Mouse (Mus musculus) CH12.LX (cell line): ENCODE data around the gene Herc6. TPM values are rescaled to one million over a fixed set of nuclear protein-coding genes. Genes with fewer than 3 reads are reported as not detected.
A peak's percentile ranks its signal among the peaks of the same experiment; 100 is the strongest.

Source experiments
- DNase-seq: peaks from one replicate; pipeline ENCODE4 v3.0.0-alpha.2; 2013; ENCODE audit errors: extremely low read depth
- H3K27ac ChIP-seq: 2 replicates; pipeline ENCODE4 v1.5.1; 2012; ENCODE audit warnings: low read depth, mild to moderate bottlenecking, control low read depth, moderate library complexity; ENCODE audit not compliant: insufficient read depth
- H3K27me3 ChIP-seq: replicated peaks from 2 replicates; pipeline ENCODE3; 2012; ENCODE audit warnings: inconsistent platforms
- H3K36me3 ChIP-seq, 2 experiments: replicated peaks in 1 of 2; 2 replicates each; pipeline versions ENCODE3 to v1.6.1; 2012; ENCODE audit warnings: inconsistent platforms in 1 of 2, low read length in 1 of 2, mild to moderate bottlenecking in 1 of 2, mixed read lengths in 1 of 2, moderate library complexity in 1 of 2; ENCODE audit not compliant: control insufficient read depth in 1 of 2, insufficient read depth in 1 of 2
- H3K4me1 ChIP-seq, 2 experiments: 2 replicates each; pipeline ENCODE4 v1.6.1; 2012; ENCODE audit warnings: inconsistent platforms in 1 of 2, moderate library complexity in 1 of 2; ENCODE audit not compliant: insufficient read depth in 2 of 2, control insufficient read depth in 1 of 2
- H3K4me2 ChIP-seq: 2 replicates; pipeline ENCODE4 v1.6.1; 2012; ENCODE audit warnings: low read depth, mild to moderate bottlenecking, control low read depth; ENCODE audit not compliant: poor library complexity, insufficient read depth, severe bottlenecking
- H3K4me3 ChIP-seq, 3 experiments: fragments of 150-350 bp in 1 of 3; sonication (generic) in 1 of 3; replicated peaks in 1 of 3; 2 replicates each; pipeline versions ENCODE3 to v1.5.1; 2011 to 2012; ENCODE audit warnings: low read depth in 2 of 3, low read length in 2 of 3, mild to moderate bottlenecking in 2 of 3, moderate library complexity in 2 of 3, control low read depth in 1 of 3, improper control_type of control experiment in 1 of 3, inconsistent platforms in 1 of 3, mixed read lengths in 1 of 3; ENCODE audit not compliant: poor library complexity in 1 of 3
- H3K79me2 ChIP-seq: replicated peaks from 2 replicates; pipeline ENCODE4 v1.6.1; 2012; ENCODE audit warnings: mild to moderate bottlenecking, moderate library complexity; ENCODE audit not compliant: control insufficient read depth, poor library complexity, insufficient read depth, severe bottlenecking; ENCODE audit errors: extremely low read depth
- H3K9ac ChIP-seq: 2 replicates; pipeline ENCODE4 v1.6.1; 2012; ENCODE audit warnings: low read depth, mild to moderate bottlenecking, control low read depth, moderate library complexity; ENCODE audit not compliant: insufficient read depth
- H3K9me3 ChIP-seq: replicated peaks from 2 replicates; pipeline ENCODE3; 2012; ENCODE audit warnings: low read length, inconsistent platforms, mixed read lengths
- CHD1 ChIP-seq: IDR thresholded peaks from 2 replicates; pipeline ENCODE4 v1.6.1; 2012; ENCODE audit warnings: low read depth, low read length, improper control_type of control experiment, inconsistent platforms
- CTCF ChIP-seq, 2 experiments: IDR thresholded peaks in 1 of 2; conservative IDR thresholded peaks in 1 of 2; 2 replicates each; pipeline ENCODE4 v1.5.1; 2011 to 2012; ENCODE audit warnings: low read depth in 2 of 2, low read length in 2 of 2, improper control_type of control experiment in 1 of 2, inconsistent platforms in 1 of 2, mild to moderate bottlenecking in 1 of 2, moderate library complexity in 1 of 2
- dilution Hi-C: fragments of 300-500 bp; cut with MboI; formaldehyde crosslinking; loops from 2 replicates; pipeline ENCODE4 v1.14.3; 2020; ENCODE audit warnings: low sequenced_read_pairs; ENCODE audit not compliant: extremely low pct_unique_long_range_greater_than_20kb, extremely low pct_ligation_motif_present
- in situ Hi-C: fragments of 300-500 bp; cut with MboI; formaldehyde crosslinking; loops from 3 replicates; pipeline ENCODE4 v1.14.3; 2019; ENCODE audit warnings: low sequenced_read_pairs, low pct_ligation_motif_present, low pct_unique_long_range_greater_than_20kb, mixed read lengths
- polyA plus RNA-seq: library from polyadenylated mRNA; unstranded; fragments of >175 nt; gene quantifications from 2 replicates; pipeline ENCODE4 v1.2.1, GENCODE M21; 2012; ENCODE audit warnings: low read depth; ENCODE audit not compliant: insufficient read length
- total RNA-seq, 2 experiments: library from RNA; depleted of rRNA; stranded (reverse); fragments of 300-350 nt in 1 of 2; fragments of >200 nt in 1 of 2; gene quantifications; 2 replicates each; pipeline ENCODE4 v1.2.3; 2012 to 2014

Gene Herc6
- total and polyA plus RNA-seq, 3 experiments = 9.0 to 18.9 (median 14.4) TPM

GRCm38 (mm10) chr6:57711726-57712125, 130.9 kb downstream of the Herc6 start:
- peaks cover 3 to 17% of the 10 kb centered on the region in 2 experiments; a peak in 3 of 4 replicates for H3K4me1 ChIP-seq
- in situ Hi-C loops (no loop called here), dilution Hi-C loops (no loop called here)
- H3K27ac ChIP-seq = no peak overlapping the region
- no peak overlapping the region for H3K9ac ChIP-seq
- no peak overlapping the region for H3K4me3 ChIP-seq
- H3K79me2 ChIP-seq = no peaks in the 10 kb centered on the region
- H3K9me3 ChIP-seq = no peaks in the 10 kb centered on the region
- H3K27me3 ChIP-seq = no peaks in the 10 kb centered on the region
- H3K4me2 ChIP-seq = no peak overlapping the region; the same call in 1 of the 2 replicates
- DNase-seq = no peak
- TF ChIP-seq CTCF (conservative IDR thresholded peaks at IDR 0.05 in 1 of 2, IDR thresholded peaks at IDR 0.05 in 1 of 2; ENCODE audit: low read depth in 2 of 2, low read length in 2 of 2) = 0 out of 4 replicates have a peak, but pooled peaks of 1 of the 2 experiments have one; percentile 18
- no peak for TF ChIP-seq CHD1
- TF ChIP-seq, all 38 proteins: peak for 1
- no peaks in the 10 kb centered on the region for H3K36me3 ChIP-seq

Other genes starting within 250 kb of the Herc6 start
- not detected in 2 replicates for gene Vmn1r17, start 217.3 kb upstream of the Herc6 start, total RNA-seq (2012; rRNA removed)
- gene Vmn1r17, start 217.3 kb upstream of the Herc6 start, total RNA-seq (2014; rRNA removed) = not detected in 2 replicates
- gene Vmn1r17, start 217.3 kb upstream of the Herc6 start, polyA plus RNA-seq = not detected in 2 replicates
- not detected in 2 replicates for gene Vmn1r18, start 185.2 kb upstream of the Herc6 start, total RNA-seq (2012; rRNA removed)
- gene Vmn1r18, start 185.2 kb upstream of the Herc6 start, total RNA-seq (2014; rRNA removed) = not detected in 2 replicates
- gene Vmn1r18, start 185.2 kb upstream of the Herc6 start, polyA plus RNA-seq = not detected in 2 replicates
- not detected in 2 replicates for gene Vmn1r19, start 177.2 kb upstream of the Herc6 start, total RNA-seq (2012; rRNA removed)
- not detected in 2 replicates for gene Vmn1r19, start 177.2 kb upstream of the Herc6 start, total RNA-seq (2014; rRNA removed)
- gene Vmn1r19, start 177.2 kb upstream of the Herc6 start, polyA plus RNA-seq = not detected in 2 replicates
- gene Vmn1r20, start 152.1 kb upstream of the Herc6 start, total RNA-seq (2012; rRNA removed) = not detected in 2 replicates
- gene Vmn1r20, start 152.1 kb upstream of the Herc6 start, total RNA-seq (2014; rRNA removed) = not detected in 2 replicates
- not detected in 2 replicates for gene Vmn1r20, start 152.1 kb upstream of the Herc6 start, polyA plus RNA-seq
- 9.8 and 10.5 TPM in 2 replicates for gene Ppm1k, start 45.5 kb upstream of the Herc6 start, total RNA-seq (2012; rRNA removed)
- gene Ppm1k, start 45.5 kb upstream of the Herc6 start, total RNA-seq (2014; rRNA removed) = 15.1 and 27.1 TPM in 2 replicates
- gene Ppm1k, start 45.5 kb upstream of the Herc6 start, polyA plus RNA-seq = 11.0 and 17.1 TPM in 2 replicates
- 6.4 and 6.8 TPM in 2 replicates for gene Pyurf, start 111.1 kb downstream of the Herc6 start, total RNA-seq (2012; rRNA removed)
- gene Pyurf, start 111.1 kb downstream of the Herc6 start, total RNA-seq (2014; rRNA removed) = 12.4 and 13.4 TPM in 2 replicates
- gene Pyurf, start 111.1 kb downstream of the Herc6 start, polyA plus RNA-seq = 5.7 and 6.8 TPM in 2 replicates
- 12.2 and 13.8 TPM in 2 replicates for gene Lancl2, start 121.5 kb downstream of the Herc6 start, total RNA-seq (2012; rRNA removed)
- 24.3 and 25.0 TPM in 2 replicates for gene Lancl2, start 121.5 kb downstream of the Herc6 start, total RNA-seq (2014; rRNA removed)
- gene Lancl2, start 121.5 kb downstream of the Herc6 start, polyA plus RNA-seq = 17.7 and 19.1 TPM in 2 replicates
- not detected in 2 replicates for gene Vopp1, start 244.2 kb downstream of the Herc6 start, total RNA-seq (2012; rRNA removed)
- not detected in 2 replicates for gene Vopp1, start 244.2 kb downstream of the Herc6 start, total RNA-seq (2014; rRNA removed)
- 0.10 TPM in 1 of 2 replicates, not detected in the other for gene Vopp1, start 244.2 kb downstream of the Herc6 start, polyA plus RNA-seq